12 mouse cellular contexts compared by ENCODE assay signal in genomic region chr2:164076874-164077425, GRCm38 (mm10).
"Had no signal": no experiment of that assay in that cellular context is flagged by ENCODE, and none has a peak within 500 bp of the region (broad histone marks: within the 10 kb centered on the region; RNA-seq: fewer than 3 reads in every experiment).

No protein-coding gene starts in this region.

- ATAC-seq: intestine, embryonic 16.5 days; midbrain, embryonic 16.5 days had no signal

- DNase-seq: kidney, adult 2 months; kidney, postnatal 14 days; lung, embryonic 14.5 days; right cerebral cortex, postnatal 25 days; thymus, postnatal 14 days had no signal

- H3K27ac ChIP-seq: kidney, embryonic 15.5 days; limb, embryonic 10.5 days; liver, embryonic 15.5 days; midbrain, embryonic 12.5 days had no signal

- H3K9ac ChIP-seq: kidney, embryonic 15.5 days; liver, embryonic 15.5 days; lung, embryonic 14.5 days; midbrain, embryonic 12.5 days had no signal

- H3K4me2 ChIP-seq: kidney, embryonic 15.5 days; liver, embryonic 11.5 days; liver, embryonic 15.5 days; midbrain, embryonic 12.5 days had no signal

- H3K9me3 ChIP-seq: kidney, embryonic 15.5 days; limb, embryonic 10.5 days; liver, embryonic 15.5 days; midbrain, embryonic 12.5 days had no signal

- H3K4me3 ChIP-seq: kidney, embryonic 15.5 days; limb, embryonic 10.5 days; liver, embryonic 15.5 days; midbrain, embryonic 12.5 days had no signal

- H3K27me3 ChIP-seq: kidney, embryonic 15.5 days; liver, embryonic 15.5 days; midbrain, embryonic 12.5 days had no signal
